Mouse (Mus musculus): Measurements from ENCODE around the gene Vdac2. TPM values are rescaled to one million over a fixed set of nuclear protein-coding genes. Genes with fewer than 3 reads are reported as not detected.

The Vdac2 gene
- polyA plus RNA-seq, 1 experiment from 2014 or later: 319 TPM

- Histone ChIP-seq H3K4me3 (ENCODE audit: low read depth, low read length) (no peak overlapping the region), H3K27ac (ENCODE audit: low read depth, low read length) (no peak overlapping the region), H3K9ac (replicated peaks; ENCODE audit: low read depth, low read length) (no peak overlapping the region), H3K36me3 (ENCODE audit: control insufficient read depth, insufficient read depth, low read length) (no peaks in the 10 kb centered on the region), H3K9me3 (ENCODE audit: control insufficient read depth, low read length) (no peaks in the 10 kb centered on the region), H3K4me1 (ENCODE audit: control insufficient read depth, insufficient read depth, low read length) (no peaks in the 10 kb centered on the region), H3K4me2 (ENCODE audit: low read depth, low read length) (no peak overlapping the region), H3K27me3 (ENCODE audit: control insufficient read depth, insufficient read depth, low read length) (no peaks in the 10 kb centered on the region)
- ATAC-seq (ENCODE audit: low read depth): no peak
- 83% methylated on average over 7 of the region's 7 CpGs for WGBS
These were observed 23.4 kb upstream of the Vdac2 start for GRCm38 (mm10) chr14:21801624-21802023.

GRCm38 (mm10) chr14:21802543-21803206 is 22.4 kb upstream of the Vdac2 start:
- Histone ChIP-seq H3K4me3 (ENCODE audit: low read depth, low read length) (no peak overlapping the region), H3K9ac (replicated peaks; ENCODE audit: low read depth, low read length) (no peak overlapping the region), H3K4me2 (ENCODE audit: low read depth, low read length) (no peak overlapping the region), H3K27ac (ENCODE audit: low read depth, low read length) (no peak overlapping the region), H3K27me3 (ENCODE audit: control insufficient read depth, insufficient read depth, low read length) (no peaks in the 10 kb centered on the region), H3K36me3 (ENCODE audit: control insufficient read depth, insufficient read depth, low read length) (no peaks in the 10 kb centered on the region), H3K9me3 (ENCODE audit: control insufficient read depth, low read length) (no peaks in the 10 kb centered on the region), H3K4me1 (ENCODE audit: control insufficient read depth, insufficient read depth, low read length) (no peaks in the 10 kb centered on the region)
- WGBS: 94% methylated on average over 6 of the region's 6 CpGs
- ATAC-seq (ENCODE audit: low read depth): no peak

- ATAC-seq (ENCODE audit: low read depth): no peak
These were observed 18.8 kb upstream of the Vdac2 start for GRCm38 (mm10) chr14:21806203-21806602.

GRCm38 (mm10) chr14:21806631-21807160 is 18.3 kb upstream of the Vdac2 start:
- Histone ChIP-seq H3K9ac (replicated peaks; ENCODE audit: low read depth, low read length) (no peak overlapping the region), H3K4me3 (ENCODE audit: low read depth, low read length) (no peak overlapping the region), H3K27ac (ENCODE audit: low read depth, low read length) (no peak overlapping the region), H3K9me3 (ENCODE audit: control insufficient read depth, low read length) (no peaks in the 10 kb centered on the region), H3K4me2 (ENCODE audit: low read depth, low read length) (no peak overlapping the region), H3K27me3 (ENCODE audit: control insufficient read depth, insufficient read depth, low read length) (no peaks in the 10 kb centered on the region), H3K4me1 (ENCODE audit: control insufficient read depth, insufficient read depth, low read length) (no peaks in the 10 kb centered on the region), H3K36me3 (ENCODE audit: control insufficient read depth, insufficient read depth, low read length) (no peaks in the 10 kb centered on the region)
- 88% methylated on average over 3 of the region's 3 CpGs for whole genome bisulfite sequencing
- no peak for ATAC-seq (ENCODE audit: low read depth)

More at GRCm38 (mm10) chr14:21806203-21806602, 18.8 kb upstream of the Vdac2 start:
- no peak overlapping the region for H3K4me2 ChIP-seq (ENCODE audit: low read depth, low read length)
- H3K27ac ChIP-seq (ENCODE audit: low read depth, low read length): no peak overlapping the region
- H3K9ac ChIP-seq (replicated peaks; ENCODE audit: low read depth, low read length): no peak overlapping the region
- no peaks in the 10 kb centered on the region for H3K4me1 ChIP-seq (ENCODE audit: control insufficient read depth, insufficient read depth, low read length)
- no peaks in the 10 kb centered on the region for H3K36me3 ChIP-seq (ENCODE audit: control insufficient read depth, insufficient read depth, low read length)
- WGBS: 88% methylated on average over 2 of the region's 2 CpGs
- H3K27me3 ChIP-seq (ENCODE audit: control insufficient read depth, insufficient read depth, low read length): no peaks in the 10 kb centered on the region
- H3K9me3 ChIP-seq (ENCODE audit: control insufficient read depth, low read length): no peaks in the 10 kb centered on the region
- no peak overlapping the region for H3K4me3 ChIP-seq (ENCODE audit: low read depth, low read length)

GRCm38 (mm10) chr14:21808208-21808922 is 16.7 kb upstream of the Vdac2 start:
- no peak for ATAC-seq (ENCODE audit: low read depth)
- H3K9ac ChIP-seq (replicated peaks; ENCODE audit: low read depth, low read length): no peak overlapping the region
- H3K9me3 ChIP-seq (ENCODE audit: control insufficient read depth, low read length): no peaks in the 10 kb centered on the region
- no peaks in the 10 kb centered on the region for H3K36me3 ChIP-seq (ENCODE audit: control insufficient read depth, insufficient read depth, low read length)
- H3K4me3 ChIP-seq (ENCODE audit: low read depth, low read length): no peak overlapping the region
- no peak overlapping the region for H3K4me2 ChIP-seq (ENCODE audit: low read depth, low read length)
- 92% methylated on average over 8 of the region's 8 CpGs for WGBS
- no peak overlapping the region for H3K27ac ChIP-seq (ENCODE audit: low read depth, low read length)
- no peaks in the 10 kb centered on the region for H3K4me1 ChIP-seq (ENCODE audit: control insufficient read depth, insufficient read depth, low read length)
- no peaks in the 10 kb centered on the region for H3K27me3 ChIP-seq (ENCODE audit: control insufficient read depth, insufficient read depth, low read length)

- no peak for ATAC-seq (ENCODE audit: low read depth)
- Histone ChIP-seq H3K27ac (ENCODE audit: low read depth, low read length) (no peak overlapping the region), H3K27me3 (ENCODE audit: control insufficient read depth, insufficient read depth, low read length) (no peaks in the 10 kb centered on the region), H3K4me3 (ENCODE audit: low read depth, low read length) (no peak overlapping the region), H3K36me3 (ENCODE audit: control insufficient read depth, insufficient read depth, low read length) (no peaks in the 10 kb centered on the region), H3K9ac (replicated peaks; ENCODE audit: low read depth, low read length) (no peak overlapping the region), H3K4me2 (ENCODE audit: low read depth, low read length) (no peak overlapping the region), H3K9me3 (ENCODE audit: control insufficient read depth, low read length) (no peaks in the 10 kb centered on the region), H3K4me1 (ENCODE audit: control insufficient read depth, insufficient read depth, low read length) (no peaks in the 10 kb centered on the region)
- 90% methylated on average over 2 of the region's 2 CpGs for WGBS
These were observed 15.6 kb upstream of the Vdac2 start for GRCm38 (mm10) chr14:21809418-21809817.

- WGBS: 90% methylated on average over 4 of the region's 4 CpGs
- ATAC-seq (ENCODE audit: low read depth): no peak
These were observed 13.7 kb upstream of the Vdac2 start for GRCm38 (mm10) chr14:21811301-21811700.

GRCm38 (mm10) chr14:21811744-21812393 is 13.2 kb upstream of the Vdac2 start:
- Histone ChIP-seq H3K4me2 (ENCODE audit: low read depth, low read length) (no peak overlapping the region), H3K27me3 (ENCODE audit: control insufficient read depth, insufficient read depth, low read length) (no peaks in the 10 kb centered on the region), H3K4me3 (ENCODE audit: low read depth, low read length) (no peak overlapping the region), H3K9me3 (ENCODE audit: control insufficient read depth, low read length) (no peaks in the 10 kb centered on the region), H3K9ac (replicated peaks; ENCODE audit: low read depth, low read length) (no peak overlapping the region), H3K27ac (ENCODE audit: low read depth, low read length) (no peak overlapping the region), H3K36me3 (ENCODE audit: control insufficient read depth, insufficient read depth, low read length) (no peaks in the 10 kb centered on the region), H3K4me1 (ENCODE audit: control insufficient read depth, insufficient read depth, low read length) (no peaks in the 10 kb centered on the region)
- 91% methylated on average over 10 of the region's 10 CpGs for WGBS
- no peak for ATAC-seq (ENCODE audit: low read depth)

More at GRCm38 (mm10) chr14:21811301-21811700, 13.7 kb upstream of the Vdac2 start:
- H3K4me2 ChIP-seq (ENCODE audit: low read depth, low read length): no peak overlapping the region
- no peaks in the 10 kb centered on the region for H3K27me3 ChIP-seq (ENCODE audit: control insufficient read depth, insufficient read depth, low read length)
- no peak overlapping the region for H3K9ac ChIP-seq (replicated peaks; ENCODE audit: low read depth, low read length)
- no peak overlapping the region for H3K4me3 ChIP-seq (ENCODE audit: low read depth, low read length)
- H3K27ac ChIP-seq (ENCODE audit: low read depth, low read length): no peak overlapping the region
- H3K4me1 ChIP-seq (ENCODE audit: control insufficient read depth, insufficient read depth, low read length): no peaks in the 10 kb centered on the region
- H3K9me3 ChIP-seq (ENCODE audit: control insufficient read depth, low read length): no peaks in the 10 kb centered on the region
- no peaks in the 10 kb centered on the region for H3K36me3 ChIP-seq (ENCODE audit: control insufficient read depth, insufficient read depth, low read length)

All from neural tube, embryonic 14.5 days (tissue).